Mouse (Mus musculus) ES-Bruce4 (cell line): ENCODE data around the gene Arl5a. TPM values are rescaled to one million over a fixed set of nuclear protein-coding genes. Genes with fewer than 3 reads are reported as not detected.

Source experiments
- H3K27ac ChIP-seq: 2 replicates; pipeline ENCODE4 v1.5.1; 2012; ENCODE audit warnings: low read length, inconsistent platforms; ENCODE audit not compliant: insufficient read depth
- H3K27me3 ChIP-seq: 2 replicates; pipeline ENCODE4 v1.6.1; 2012; ENCODE audit warnings: mild to moderate bottlenecking, low read length, inconsistent platforms; ENCODE audit not compliant: control insufficient read depth, poor library complexity, insufficient read depth, severe bottlenecking
- H3K36me3 ChIP-seq: 2 replicates; pipeline ENCODE4 v1.6.1; 2012; ENCODE audit warnings: inconsistent platforms, mild to moderate bottlenecking, low read length, moderate library complexity; ENCODE audit not compliant: control insufficient read depth, poor library complexity, insufficient read depth, severe bottlenecking
- H3K4me1 ChIP-seq: one replicate; pipeline ENCODE4 v1.8.1; 2011; ENCODE audit warnings: low read length; ENCODE audit not compliant: control insufficient read depth, insufficient read depth
- H3K4me3 ChIP-seq: 2 replicates; pipeline ENCODE4 v1.5.1; 2011; ENCODE audit warnings: low read depth, mild to moderate bottlenecking, low read length
- H3K9ac ChIP-seq: 2 replicates; pipeline ENCODE4 v1.6.1; 2012; ENCODE audit warnings: low read depth, mild to moderate bottlenecking, inconsistent platforms; ENCODE audit not compliant: poor library complexity, severe bottlenecking
- H3K9me3 ChIP-seq: replicated peaks from 2 replicates; pipeline ENCODE4 v1.6.1; 2012; ENCODE audit warnings: mild to moderate bottlenecking, low read length, inconsistent platforms; ENCODE audit not compliant: control insufficient read depth, poor library complexity, insufficient read depth, severe bottlenecking
- CTCF ChIP-seq: IDR thresholded peaks from one replicate; pipeline ENCODE4 v1.8.1; 2011; ENCODE audit warnings: low read depth, low read length
- EP300 ChIP-seq: IDR thresholded peaks from 2 replicates; pipeline ENCODE4 v1.6.1; 2011; ENCODE audit warnings: low read depth, low read length; ENCODE audit not compliant: insufficient read depth
- POLR2A ChIP-seq: IDR thresholded peaks from one replicate; pipeline ENCODE4 v1.8.1; 2011; ENCODE audit warnings: low read length; ENCODE audit not compliant: insufficient read depth
- polyA plus RNA-seq: library from polyadenylated mRNA; stranded (reverse); fragments of >200 nt; gene quantifications from 2 replicates; pipeline ENCODE4 v1.2.4, GENCODE M21; 2011; ENCODE audit warnings: low read depth; ENCODE audit not compliant: missing spikeins, insufficient read depth, insufficient read length

The Arl5a gene
- polyA plus RNA-seq, 1 experiment = 53.1 TPM

GRCm38 (mm10) chr2:52420001-52420710 is 4.5 kb downstream of the Arl5a start:
- TF ChIP-seq POLR2A (no peak), CTCF (no peak), EP300 (no peak)
- no peak overlapping the region for H3K4me3 ChIP-seq
- no peak overlapping the region for H3K27ac ChIP-seq
- peaks cover 10% of the 10 kb centered on the region for H3K36me3 ChIP-seq
- peaks cover 12% of the 10 kb centered on the region for H3K9me3 ChIP-seq
- H3K4me1 ChIP-seq = peaks cover 4% of the 10 kb centered on the region
- H3K27me3 ChIP-seq = no peaks in the 10 kb centered on the region
- H3K9ac ChIP-seq = no peak overlapping the region

- peaks cover 4% of the 10 kb centered on the region for H3K4me1 ChIP-seq
- no peak overlapping the region for H3K9ac ChIP-seq
- no peak overlapping the region for H3K27ac ChIP-seq
- peaks cover 12% of the 10 kb centered on the region for H3K9me3 ChIP-seq
- TF ChIP-seq CTCF (no peak), POLR2A (no peak), EP300 (no peak)
- H3K4me3 ChIP-seq = no peak overlapping the region
- H3K36me3 ChIP-seq = peaks cover 10% of the 10 kb centered on the region
- no peaks in the 10 kb centered on the region for H3K27me3 ChIP-seq
Measured at GRCm38 (mm10) chr2:52419295-52419694, 5.4 kb downstream of the Arl5a start.

GRCm38 (mm10) chr2:52412524-52413037 is 12.1 kb downstream of the Arl5a start:
- TF ChIP-seq EP300 = no peak
- no peak for TF ChIP-seq POLR2A
- no peak for TF ChIP-seq CTCF
- H3K4me3 ChIP-seq = no peak overlapping the region
- no peaks in the 10 kb centered on the region for H3K27me3 ChIP-seq
- no peak overlapping the region for H3K27ac ChIP-seq
- peaks cover 37% of the 10 kb centered on the region for H3K9me3 ChIP-seq
- no peak overlapping the region for H3K9ac ChIP-seq
- peaks cover 38% of the 10 kb centered on the region for H3K36me3 ChIP-seq
- no peaks in the 10 kb centered on the region for H3K4me1 ChIP-seq

- Histone ChIP-seq H3K9me3 (peaks cover 21% of the 10 kb centered on the region), H3K4me3 (no peak overlapping the region), H3K4me1 (no peaks in the 10 kb centered on the region), H3K27ac (no peak overlapping the region), H3K9ac (no peak overlapping the region), H3K27me3 (no peaks in the 10 kb centered on the region), H3K36me3 (peaks cover 47% of the 10 kb centered on the region)
- TF ChIP-seq POLR2A = no peak
Measured at GRCm38 (mm10) chr2:52406480-52406879, 18.2 kb downstream of the Arl5a start.

GRCm38 (mm10) chr2:52405238-52405637 is 19.5 kb downstream of the Arl5a start:
- Histone ChIP-seq H3K4me1 (no peaks in the 10 kb centered on the region), H3K9ac (no peak overlapping the region), H3K27me3 (no peaks in the 10 kb centered on the region), H3K9me3 (peaks cover 10% of the 10 kb centered on the region), H3K27ac (no peak overlapping the region), H3K36me3 (peaks cover 36% of the 10 kb centered on the region), H3K4me3 (no peak overlapping the region)
- TF ChIP-seq POLR2A (no peak), EP300 (no peak), CTCF (no peak)

- Histone ChIP-seq H3K27me3 (no peaks in the 10 kb centered on the region), H3K4me3 (no peak overlapping the region), H3K27ac (no peak overlapping the region), H3K4me1 (no peaks in the 10 kb centered on the region), H3K36me3 (no peaks in the 10 kb centered on the region), H3K9ac (no peak overlapping the region), H3K9me3 (no peaks in the 10 kb centered on the region)
- TF ChIP-seq POLR2A (no peak), CTCF (no peak), EP300 (no peak)
Measured at GRCm38 (mm10) chr2:52394529-52394928, 30.2 kb downstream of the Arl5a start.
